Mouse (Mus musculus) spleen, adult 2 months (tissue): ENCODE measurements around the gene Jsrp1. TPM values are rescaled to one million over a fixed set of nuclear protein-coding genes. Genes with fewer than 3 reads are reported as not detected.

Experiments
- DNase-seq, 2 experiments: peaks; one replicate each; pipeline versions ENCODE4 v3.0.0 to v3.0.0-alpha.2; 2012 to 2021; ENCODE audit warnings: low spot score in 2 of 2, low read depth in 1 of 2
- H3K27ac ChIP-seq: fragments of 200-500 bp; 2 replicates; pipeline ENCODE4 v1.5.1; 2012; ENCODE audit warnings: low read length, inconsistent platforms; ENCODE audit not compliant: insufficient read depth
- H3K27me3 ChIP-seq: fragments of 200-500 bp; 2 replicates; pipeline ENCODE4 v1.6.1; 2012; ENCODE audit warnings: mild to moderate bottlenecking, moderate library complexity, low read length, inconsistent platforms; ENCODE audit not compliant: control insufficient read depth, insufficient read depth
- H3K36me3 ChIP-seq: fragments of 200-500 bp; 2 replicates; pipeline ENCODE4 v1.6.1; 2012; ENCODE audit warnings: mild to moderate bottlenecking, low read length, inconsistent platforms; ENCODE audit not compliant: control insufficient read depth, insufficient read depth
- H3K4me1 ChIP-seq: fragments of 200-500 bp; 2 replicates; pipeline ENCODE4 v1.6.1; 2011; ENCODE audit warnings: inconsistent platforms; ENCODE audit not compliant: control insufficient read depth, insufficient read depth, insufficient read length
- H3K4me3 ChIP-seq: fragments of 200-500 bp; 2 replicates; pipeline ENCODE4 v1.5.1; 2011; ENCODE audit warnings: mild to moderate bottlenecking, inconsistent platforms; ENCODE audit not compliant: insufficient read depth, insufficient read length; ENCODE audit errors: extremely low read depth
- CTCF ChIP-seq: fragments of 200-500 bp; IDR thresholded peaks from 2 replicates; pipeline ENCODE4 v1.5.1; 2011; ENCODE audit warnings: mild to moderate bottlenecking, inconsistent platforms; ENCODE audit not compliant: insufficient read depth, insufficient read length, insufficient replicate concordance; ENCODE audit errors: extremely low read depth
- POLR2A ChIP-seq: fragments of 200-500 bp; IDR thresholded peaks from 2 replicates; pipeline ENCODE4 v1.6.1; 2011; ENCODE audit warnings: low read depth, low read length, inconsistent platforms
- WGBS: fragments of 180-500 bp; shearing (Covaris S2); methylation state at CpG from one replicate; pipeline ENCODE4 v1.1.7; 2018; 5-methylcytosine and 5-hydroxymethylcytosine counted together
- polyA plus RNA-seq: library from polyadenylated mRNA; depleted of rRNA; stranded (reverse); fragments of >200 nt; gene quantifications from 2 replicates; pipeline ENCODE4 v1.2.3, GENCODE M21; 2012

The Jsrp1 gene
- polyA plus RNA-seq, 1 experiment = not detected

DNA sequence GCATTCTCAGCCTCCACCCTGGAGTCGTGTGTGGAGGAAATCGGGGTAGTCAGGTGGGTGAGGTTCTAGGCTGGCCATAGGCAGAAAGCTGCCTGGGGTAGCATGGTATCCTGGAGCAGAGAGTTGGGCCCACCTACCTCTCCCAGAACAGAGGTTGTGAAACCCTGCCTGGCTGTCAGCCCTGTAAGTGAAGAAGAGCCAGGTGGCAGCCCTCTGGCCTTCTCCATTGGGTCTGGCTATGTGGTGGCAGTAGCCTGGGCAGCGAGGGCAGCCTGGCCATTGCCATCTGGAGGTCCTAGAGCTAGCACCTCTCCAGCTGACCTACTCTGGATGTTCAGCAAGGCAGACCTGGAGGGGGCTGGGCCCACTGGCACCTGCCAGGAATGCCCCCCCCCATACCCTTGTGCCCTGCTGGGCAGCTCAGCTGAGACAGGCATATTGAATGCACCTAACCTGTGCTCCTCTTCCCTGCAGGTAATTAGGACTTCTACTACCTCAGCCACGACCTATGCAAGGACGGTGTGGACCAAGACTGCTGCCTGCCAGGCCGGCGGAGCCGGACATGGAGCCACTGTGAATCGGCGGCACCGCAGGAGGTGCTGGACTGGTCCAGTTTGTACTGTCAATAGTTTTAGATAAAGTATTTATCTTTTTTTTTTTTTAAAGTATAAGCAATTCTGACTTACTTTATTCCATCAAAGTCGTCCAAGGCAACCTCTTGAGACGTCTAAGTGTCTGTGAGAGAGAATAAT, 20.1 kb downstream of the Jsrp1 start:
- no peak overlapping the region for H3K27ac ChIP-seq
- peaks cover 44% of the 10 kb centered on the region for H3K36me3 ChIP-seq
- peaks cover 9% of the 10 kb centered on the region for H3K4me1 ChIP-seq
- no peaks in the 10 kb centered on the region for H3K27me3 ChIP-seq
- 87% methylated on average over 13 of the region's 13 CpGs for WGBS
- no peak for TF ChIP-seq CTCF
- TF ChIP-seq POLR2A = no peak
- DNase-seq = no peak
- no peak overlapping the region for H3K4me3 ChIP-seq

DNA sequence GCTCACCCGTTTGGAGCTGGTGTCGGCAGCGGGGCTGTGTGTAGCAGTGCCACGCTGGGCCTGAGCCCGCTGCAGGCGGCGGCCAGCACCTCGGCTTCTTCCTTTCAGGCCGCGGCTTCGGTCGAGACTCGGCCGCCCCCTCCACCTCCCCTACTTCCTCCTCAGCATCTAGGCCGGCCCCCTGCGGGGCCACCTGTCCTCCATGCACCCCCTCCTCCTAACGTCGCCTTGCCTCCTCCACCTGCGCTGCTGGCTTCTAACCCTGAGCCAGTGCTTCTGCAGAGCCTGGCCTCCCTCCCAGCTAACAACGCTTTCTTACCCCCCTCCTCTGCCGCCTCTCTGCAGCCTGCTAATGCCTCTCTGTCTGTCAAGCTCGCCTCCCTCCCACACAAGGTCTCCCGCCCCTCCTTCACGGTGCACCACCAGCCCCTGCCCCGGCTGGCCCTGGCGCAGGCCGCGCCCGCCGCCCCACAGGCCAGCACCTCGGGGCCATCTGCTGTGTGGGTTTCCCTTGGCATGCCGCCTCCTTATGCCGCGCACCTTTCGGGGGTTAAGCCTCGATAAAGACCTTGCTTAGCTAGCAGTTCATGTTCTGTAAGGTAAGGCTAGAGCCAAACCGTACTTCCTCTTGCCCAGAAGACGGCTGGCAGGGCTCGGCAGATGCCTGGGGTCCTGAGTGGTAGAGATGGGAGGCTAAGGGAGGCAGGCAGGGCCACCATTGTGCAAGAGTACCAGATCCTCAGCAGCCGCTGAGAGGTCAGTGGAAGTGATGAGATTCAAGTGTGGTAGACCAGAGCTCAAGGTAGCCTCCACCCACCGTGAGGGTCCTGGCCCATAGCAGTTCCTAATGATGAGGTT, 20.9 kb downstream of the Jsrp1 start:
- DNase-seq = peak in 1 of 2 experiments; percentile 13
- Histone ChIP-seq H3K36me3 (peaks cover 50% of the 10 kb centered on the region), H3K4me1 (peaks cover 9% of the 10 kb centered on the region), H3K4me3 (no peak overlapping the region), H3K27me3 (no peaks in the 10 kb centered on the region), H3K27ac (peak overlapping the region; percentile 17; the same call in 1 of the 2 replicates)
- TF ChIP-seq CTCF = no peak
- no peak for TF ChIP-seq POLR2A
- 34% methylated on average over 41 of the region's 41 CpGs for WGBS

DNA sequence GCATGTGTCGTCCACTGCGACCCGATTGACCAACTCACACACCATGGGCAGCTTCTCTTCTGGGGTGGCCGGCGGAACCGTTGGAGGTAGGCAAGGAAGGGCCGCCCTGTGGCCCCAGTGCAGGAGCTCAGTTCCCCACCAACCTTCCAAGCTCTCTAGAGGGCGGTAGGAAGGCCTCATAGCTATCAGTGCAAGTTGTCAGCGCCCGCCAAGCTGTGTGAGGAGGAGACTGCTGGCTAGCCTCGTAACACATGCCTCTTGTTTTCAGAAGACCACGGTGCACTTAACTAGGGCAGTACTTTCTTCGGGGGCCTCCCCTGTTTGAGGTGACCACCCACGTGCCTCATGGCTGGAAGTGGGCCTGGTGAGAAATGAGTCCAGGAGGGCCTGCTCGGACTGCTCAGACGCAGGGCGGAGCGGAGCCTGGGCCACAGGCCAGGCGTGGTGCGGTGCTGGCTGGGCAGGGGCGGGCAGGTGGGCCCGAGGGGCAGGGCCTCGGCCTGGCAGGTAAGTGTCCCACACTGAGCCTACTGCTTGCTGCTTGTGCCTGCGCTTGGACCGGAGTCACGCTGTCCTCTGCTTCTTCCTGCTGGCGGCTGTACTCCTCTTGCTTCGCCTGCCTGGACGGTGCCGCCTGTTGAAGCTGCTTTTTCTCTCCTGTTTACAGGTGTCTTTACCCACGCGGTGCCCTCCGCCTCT, 21.7 kb downstream of the Jsrp1 start:
- no peak overlapping the region for H3K4me3 ChIP-seq
- H3K36me3 ChIP-seq = peaks cover 55% of the 10 kb centered on the region
- 0 out of 2 replicates have a peak overlapping the region, but pooled peaks have one; percentile 9 for H3K27ac ChIP-seq
- no peaks in the 10 kb centered on the region for H3K27me3 ChIP-seq
- TF ChIP-seq POLR2A (no peak), CTCF (no peak)
- 69% methylated on average over 33 of the region's 33 CpGs for WGBS
- peaks cover 9% of the 10 kb centered on the region for H3K4me1 ChIP-seq
- no peak for DNase-seq

DNA sequence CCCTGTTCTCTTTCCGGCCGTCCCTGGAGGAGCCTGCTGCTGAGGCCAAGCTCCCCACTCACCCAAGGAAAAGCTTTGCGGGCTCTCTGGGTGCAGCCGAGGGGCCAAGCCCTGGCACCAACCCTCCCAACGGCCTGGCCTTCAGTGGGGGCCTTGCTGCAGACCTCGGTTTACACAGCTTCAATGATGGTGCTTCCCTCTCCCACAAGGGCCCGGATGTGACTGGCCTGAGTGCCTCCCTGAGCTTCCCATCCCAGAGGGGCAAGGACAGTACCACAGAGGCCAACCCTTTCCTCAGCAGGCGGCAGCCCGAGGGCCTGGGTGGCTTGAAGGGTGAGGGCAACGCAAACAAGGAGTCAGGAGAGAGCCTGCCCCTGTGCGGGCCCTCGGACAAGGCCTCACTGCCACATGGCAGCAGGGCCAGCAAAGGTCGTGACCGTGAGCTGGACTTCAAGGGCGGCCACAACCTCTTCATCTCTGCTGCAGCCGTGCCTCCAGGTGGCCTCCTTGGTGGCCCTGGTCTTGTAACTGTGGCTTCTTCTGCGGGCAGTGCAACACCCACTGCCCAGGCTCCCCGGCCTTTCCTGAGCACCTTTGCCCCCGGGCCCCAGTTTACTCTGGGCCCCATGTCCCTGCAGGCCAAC, 22.4 kb downstream of the Jsrp1 start:
- Histone ChIP-seq H3K36me3 (peaks cover 60% of the 10 kb centered on the region), H3K4me3 (no peak overlapping the region), H3K27me3 (no peaks in the 10 kb centered on the region), H3K27ac (no peak overlapping the region), H3K4me1 (peaks cover 9% of the 10 kb centered on the region)
- WGBS = 94% methylated on average over 18 of the region's 19 CpGs
- no peak for DNase-seq
- TF ChIP-seq CTCF (no peak), POLR2A (no peak)

DNA sequence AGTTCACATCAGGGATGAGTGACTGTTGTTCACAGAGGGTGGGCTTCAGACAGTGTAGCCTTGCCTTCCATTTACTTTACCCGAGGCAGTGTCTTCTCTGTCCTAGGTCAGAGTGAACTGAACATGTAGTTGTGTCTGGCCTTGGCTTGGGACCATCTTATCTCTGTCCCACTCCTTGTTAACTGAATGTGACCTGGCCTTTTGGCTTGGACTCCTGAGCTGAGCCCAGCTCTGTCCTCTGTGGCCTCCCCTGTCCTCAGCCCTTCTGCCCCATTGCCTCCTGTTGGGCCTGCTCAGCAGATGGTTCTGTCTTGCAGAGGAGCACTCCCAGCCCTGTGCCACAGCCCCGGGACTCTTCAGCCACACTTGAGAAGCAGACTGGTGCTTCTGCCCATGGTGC, 25.8 kb downstream of the Jsrp1 start:
- 94% methylated on average over 2 of the region's 2 CpGs for WGBS

DNA sequence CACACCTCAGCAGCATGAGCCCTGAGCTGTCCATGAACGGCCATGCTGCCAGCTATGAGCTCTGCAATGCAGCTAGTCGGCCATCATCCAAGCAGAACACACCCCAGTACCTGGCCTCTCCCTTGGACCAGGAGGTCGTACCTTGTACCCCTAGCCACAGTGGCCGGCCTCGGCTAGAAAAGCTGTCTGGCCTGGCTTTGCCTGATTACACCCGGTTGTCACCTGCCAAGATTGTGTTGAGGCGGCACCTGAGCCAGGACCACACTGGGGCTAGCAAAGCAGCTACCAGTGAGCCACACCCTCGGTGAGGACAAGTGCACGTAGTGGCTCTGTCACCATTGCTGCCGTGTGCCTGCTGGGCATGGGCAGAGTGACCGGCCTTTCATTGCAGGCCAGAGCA, 27.3 kb downstream of the Jsrp1 start:
- Histone ChIP-seq H3K27me3 (no peaks in the 10 kb centered on the region), H3K4me3 (no peak overlapping the region), H3K4me1 (no peaks in the 10 kb centered on the region), H3K36me3 (peaks cover 72% of the 10 kb centered on the region), H3K27ac (no peak overlapping the region)
- no peak for TF ChIP-seq POLR2A
- no peak for TF ChIP-seq CTCF
- DNase-seq = no peak
- 97% methylated on average over 11 of the region's 11 CpGs for WGBS

More for the DNA sequence above, 25.8 kb downstream of the Jsrp1 start:
- TF ChIP-seq CTCF = no peak
- no peak for TF ChIP-seq POLR2A
- H3K36me3 ChIP-seq = peaks cover 75% of the 10 kb centered on the region
- peaks cover 9% of the 10 kb centered on the region for H3K4me1 ChIP-seq
- H3K27ac ChIP-seq = no peak overlapping the region
- H3K4me3 ChIP-seq = no peak overlapping the region
- DNase-seq = no peak
- no peaks in the 10 kb centered on the region for H3K27me3 ChIP-seq
